Mouse (Mus musculus) olfactory bulb, adult 2 months (tissue): ENCODE measurements around the gene Ssbp1.

Experiments used
- CTCF ChIP-seq: fragments of 200-500 bp; IDR thresholded peaks from 2 replicates; pipeline ENCODE4 v1.5.1; 2012; ENCODE audit warnings: low read depth, mild to moderate bottlenecking, low read length, moderate library complexity; ENCODE audit not compliant: insufficient read depth
- POLR2A ChIP-seq: fragments of 200-500 bp; IDR thresholded peaks from 2 replicates; pipeline ENCODE4 v1.6.1; 2012; ENCODE audit warnings: mild to moderate bottlenecking, low read depth, low read length, moderate library complexity; ENCODE audit not compliant: insufficient read depth

DNA sequence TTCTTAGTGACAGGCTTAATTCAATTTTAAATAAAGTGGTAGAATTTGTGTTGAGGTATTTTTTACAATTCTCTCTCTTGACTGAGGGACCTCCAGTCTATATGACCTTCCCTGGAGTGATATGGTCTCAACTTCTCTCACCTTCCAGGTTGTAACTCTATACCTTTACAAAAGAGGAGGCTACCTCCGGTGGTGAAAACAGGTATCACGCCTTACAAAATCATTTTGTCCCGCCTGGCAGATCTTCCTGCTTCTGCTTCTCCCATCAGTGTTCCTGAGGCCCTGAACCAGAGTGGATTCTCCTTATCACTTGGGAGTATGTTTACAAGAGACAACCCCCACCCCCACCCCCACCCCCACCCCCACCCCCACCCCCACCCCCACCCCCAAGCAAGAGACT is 29.4 kb upstream of the Ssbp1 start:
- TF ChIP-seq CTCF (no peak), POLR2A (no peak)
